Mouse (Mus musculus) spleen, adult 2 months (tissue): ENCODE measurements around the gene Alkbh3.

Experiments
- CTCF ChIP-seq: fragments of 200-500 bp; IDR thresholded peaks from 2 replicates; pipeline ENCODE4 v1.5.1; 2011; ENCODE audit warnings: mild to moderate bottlenecking, inconsistent platforms; ENCODE audit not compliant: insufficient read depth, insufficient read length, insufficient replicate concordance; ENCODE audit errors: extremely low read depth
- POLR2A ChIP-seq: fragments of 200-500 bp; IDR thresholded peaks from 2 replicates; pipeline ENCODE4 v1.6.1; 2011; ENCODE audit warnings: low read depth, low read length, inconsistent platforms

DNA sequence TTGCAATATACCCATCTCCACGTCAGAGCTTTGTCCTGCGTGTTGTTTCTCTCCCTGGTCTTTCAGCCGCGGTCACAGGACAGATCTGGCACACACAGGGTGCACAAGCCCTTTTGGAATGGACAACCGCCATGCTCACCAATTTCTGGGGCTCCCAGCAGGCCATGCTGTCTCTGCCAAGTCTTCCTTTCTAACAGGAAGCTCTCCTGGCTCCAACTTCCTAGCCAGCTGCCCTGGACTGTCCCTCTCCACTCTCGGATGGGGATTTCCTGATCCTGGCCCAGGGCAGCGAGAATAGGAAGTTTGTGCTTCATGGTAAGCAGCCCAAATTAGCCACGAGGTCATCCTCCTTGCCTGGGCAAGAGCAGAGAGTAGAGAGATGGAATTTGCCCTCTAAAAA lies 48.9 kb downstream of the Alkbh3 start:
- TF ChIP-seq CTCF (no peak), POLR2A (no peak)
